Mouse (Mus musculus): ENCODE measurements around the gene Crip2.

- TF ChIP-seq CTCF (IDR thresholded peaks at IDR 0.05; ENCODE audit: borderline replicate concordance, insufficient read depth, low read length) (no peak), POLR2A (IDR thresholded peaks at IDR 0.05; ENCODE audit: low read depth, low read length) (no peak)
These were observed 14.7 kb downstream of the Crip2 start for GRCm38 (mm10) chr12:113154747-113155075.
